Mouse (Mus musculus) erythroblast, embryonic 14.5 days (primary cell): ENCODE results near the gene Atp5c1.

Experiments
- GATA1 ChIP-seq: IDR thresholded peaks from 2 replicates; pipeline ENCODE4 v1.6.1; 2012; ENCODE audit warnings: low read length, inconsistent platforms, mixed read lengths
- TAL1 ChIP-seq: IDR thresholded peaks from 3 replicates; pipeline ENCODE4 v1.6.1; 2012; ENCODE audit warnings: low read length, inconsistent platforms, mixed read lengths

DNA sequence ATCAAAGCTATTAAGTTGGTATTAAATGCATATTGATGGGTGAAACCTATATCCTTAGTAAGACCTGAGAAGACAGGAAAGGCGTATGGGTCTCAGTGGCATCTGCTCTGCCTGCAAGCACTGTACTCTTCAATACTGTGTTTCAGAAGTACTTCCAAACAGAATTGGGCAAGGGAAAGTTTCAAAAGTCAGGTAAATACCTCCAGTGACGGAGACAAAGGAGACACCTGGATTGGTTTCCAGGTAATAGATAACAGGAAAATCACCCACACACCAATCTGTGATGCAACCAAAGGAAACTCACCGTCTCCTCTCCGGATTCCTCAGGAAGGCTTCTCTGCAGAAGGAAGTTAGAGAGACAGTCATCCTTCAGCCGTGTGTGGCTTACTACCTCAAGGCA is 47.2 kb upstream of the Atp5c1 start:
- TF ChIP-seq GATA1 (no peak), TAL1 (no peak)
